Mouse (Mus musculus) spleen, postnatal 10 days (tissue): ENCODE data around the gene Celf1.
"Not testable (repeated sequence)": the region's sequence is repeated elsewhere in the genome, so short reads cannot be mapped to it uniquely, and the experiment has no call there.

ENCODE experiments used
- DNase-seq, 2 experiments: peaks; one replicate each; pipeline ENCODE4 v3.0.0; 2021 to 2022; ENCODE audit warnings: low spot score in 2 of 2

The Celf1 gene

DNA sequence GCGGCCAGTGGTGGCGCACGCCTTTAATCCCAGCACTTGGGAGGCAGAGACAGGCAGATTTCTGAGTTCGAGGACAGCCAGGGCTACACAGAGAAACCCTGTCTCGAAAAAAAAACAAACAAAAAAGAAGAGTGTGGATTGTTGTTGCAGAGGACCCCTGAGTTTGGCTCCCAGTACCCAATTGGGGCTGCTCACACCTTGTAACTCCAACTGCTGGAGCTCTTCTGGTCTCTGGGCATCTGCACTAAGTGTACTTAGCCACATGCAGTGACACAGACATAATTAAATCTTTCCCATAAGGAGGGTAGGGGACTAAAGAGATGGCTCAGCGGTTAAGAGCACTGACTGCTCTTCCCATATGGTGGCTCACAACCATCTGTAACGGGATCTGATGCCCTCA is 82.1 kb downstream of the Celf1 start:
- DNase-seq: not testable (repeated sequence)

DNA sequence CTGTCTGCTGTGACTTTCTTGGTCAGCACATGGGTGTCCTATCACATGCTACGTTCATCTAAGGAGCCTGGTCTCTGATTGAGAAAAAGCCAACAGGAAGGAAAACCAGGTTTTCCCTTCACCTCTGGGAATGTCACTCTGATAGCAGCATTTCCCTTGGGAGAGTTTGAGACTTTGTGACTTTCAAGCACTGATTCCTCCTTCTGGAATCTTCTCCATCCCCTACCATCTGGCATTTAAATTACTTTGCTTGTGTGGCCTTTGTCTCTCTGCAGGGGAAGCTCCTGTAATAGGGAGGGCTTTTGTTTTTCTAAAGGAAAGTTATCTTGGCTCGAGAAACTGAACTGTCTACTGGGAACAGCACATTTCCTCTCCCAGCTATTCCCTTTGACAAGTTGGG is 82.9 kb downstream of the Celf1 start:
- no peak for DNase-seq

DNA sequence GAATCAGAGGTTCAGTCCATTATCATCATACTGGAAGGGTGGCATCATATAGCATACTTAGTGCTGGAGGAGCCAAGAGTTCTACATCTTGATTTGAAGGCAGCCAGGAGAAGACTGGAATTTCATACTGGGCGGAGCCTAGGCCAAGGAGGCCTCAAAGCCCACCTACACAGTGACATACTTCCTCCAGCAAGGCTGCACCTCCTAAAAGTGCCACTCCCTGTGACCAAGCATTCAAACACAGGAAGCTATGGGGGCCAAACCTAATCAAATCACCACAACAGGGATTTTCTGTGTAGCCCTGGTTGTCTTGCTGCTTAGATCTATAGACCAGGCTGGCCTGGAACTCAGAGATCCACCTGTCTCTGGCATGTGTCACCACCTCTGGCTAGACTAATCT is 83.8 kb downstream of the Celf1 start:
- no peak for DNase-seq

DNA sequence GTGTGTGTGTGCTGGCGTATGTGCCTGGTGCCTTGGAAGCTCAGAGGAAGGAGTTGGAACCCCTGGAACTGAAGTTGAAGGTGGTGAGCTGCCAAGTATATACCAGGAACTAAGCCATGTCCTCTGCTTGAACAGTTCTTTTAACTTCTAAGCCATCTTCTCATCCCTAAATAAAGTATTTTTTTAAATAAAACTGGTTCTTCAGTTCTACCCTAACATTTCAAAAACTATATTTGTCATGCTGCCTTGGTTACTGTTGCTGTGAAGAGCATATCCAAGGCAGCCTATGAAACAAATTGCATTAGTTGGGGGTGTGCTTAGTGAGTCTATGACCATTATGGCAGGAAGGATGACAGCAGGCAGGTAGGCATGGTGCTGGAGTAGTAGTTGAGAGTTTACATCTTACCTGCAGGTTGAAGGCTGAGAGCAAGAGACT is 84.9 kb downstream of the Celf1 start:
- DNase-seq: no peak

DNA sequence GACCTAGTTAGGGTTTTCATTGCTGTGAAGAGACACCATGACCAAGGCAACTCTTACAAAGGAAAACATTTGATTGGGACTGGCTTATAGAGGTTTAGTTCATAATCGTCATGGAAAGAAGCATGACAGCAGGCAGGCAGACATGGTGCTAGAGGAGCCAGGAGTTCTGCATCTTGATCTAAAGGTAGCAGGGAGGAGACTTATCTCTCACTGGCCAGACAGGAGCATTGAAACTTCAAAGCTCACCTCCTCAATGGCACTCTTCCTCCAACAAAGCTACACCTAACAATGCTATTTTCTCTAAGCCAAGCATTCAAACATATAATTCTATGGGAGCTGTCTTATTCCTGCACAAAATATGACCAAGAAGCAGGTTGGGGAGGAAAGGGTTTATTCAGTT is 86.3 kb downstream of the Celf1 start:
- no peak for DNase-seq

DNA sequence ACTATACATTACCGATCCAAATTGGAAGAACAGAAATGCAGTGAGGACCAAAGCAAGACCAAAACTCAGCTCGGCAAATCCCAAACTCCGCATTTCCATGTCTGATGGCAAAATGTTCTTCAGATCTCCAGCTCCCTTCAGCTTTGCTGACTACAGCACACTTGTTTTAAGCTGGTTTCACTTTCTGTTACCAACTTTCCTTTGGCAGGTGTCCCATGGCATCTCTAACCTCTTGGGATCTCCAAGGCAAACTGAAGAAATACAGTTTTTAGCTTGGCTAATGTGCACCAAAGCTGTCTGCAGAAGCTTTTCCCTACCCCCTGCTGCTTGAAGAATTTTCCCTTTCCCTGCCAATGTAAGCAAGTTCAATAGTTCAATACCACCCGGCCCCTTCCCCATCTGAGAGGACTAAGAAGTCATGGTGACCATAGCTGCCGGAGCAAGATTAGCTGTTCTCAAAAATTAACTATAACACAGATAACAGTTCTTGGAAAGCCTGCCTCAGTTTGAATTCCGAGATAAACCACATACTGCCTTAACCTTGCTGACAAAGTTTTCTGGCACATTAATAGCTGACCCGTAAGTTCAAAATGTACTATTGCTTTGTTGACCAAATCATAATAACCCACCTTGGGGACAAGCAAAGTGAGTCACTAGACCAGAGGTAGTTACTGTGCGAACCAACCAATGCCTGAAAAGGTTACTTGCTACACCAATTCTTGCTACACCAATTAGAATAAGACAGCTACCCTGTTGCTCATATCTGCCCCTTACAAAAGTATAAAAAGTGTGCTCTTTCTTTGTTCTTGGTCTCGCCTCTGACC is 87.4 kb downstream of the Celf1 start:
- DNase-seq: no peak

DNA sequence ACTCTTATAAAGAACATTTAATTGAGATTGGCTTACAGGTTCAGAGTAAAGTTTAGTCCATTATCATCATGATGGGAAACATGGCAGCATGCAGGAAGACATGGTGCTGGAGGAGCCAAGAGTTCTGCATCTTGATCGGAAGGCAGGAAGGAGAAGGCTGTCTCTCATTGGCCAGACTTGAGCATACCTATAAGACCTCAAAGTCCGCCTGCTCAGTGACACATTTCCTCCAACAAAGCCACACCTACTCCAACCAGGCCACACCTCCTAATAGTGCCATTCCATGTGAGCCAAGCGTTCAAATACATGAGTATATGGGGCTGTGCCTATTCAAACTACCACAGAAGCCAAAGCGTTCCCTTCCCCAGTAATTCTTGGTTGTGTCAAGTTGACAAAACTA is 91.0 kb downstream of the Celf1 start:
- DNase-seq: no peak

DNA sequence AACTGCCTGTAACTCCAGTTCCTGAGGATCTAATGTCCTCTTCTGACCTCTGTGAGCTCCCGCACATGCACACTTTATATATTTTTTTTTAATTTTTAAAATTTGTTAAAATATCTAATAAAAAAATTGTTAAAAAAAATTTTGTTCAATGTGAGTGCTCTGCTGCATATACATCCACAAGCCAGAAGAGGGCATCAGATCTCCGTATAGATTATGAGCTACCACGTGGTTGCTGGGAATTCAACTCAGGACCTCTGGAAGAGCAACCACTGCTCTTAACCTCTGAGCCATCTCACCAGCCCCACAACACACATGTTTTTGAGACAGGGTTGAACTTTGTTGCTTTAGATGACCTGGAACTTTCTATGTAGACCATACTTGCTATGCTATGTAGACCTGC is 92.8 kb downstream of the Celf1 start:
- DNase-seq: no peak

DNA sequence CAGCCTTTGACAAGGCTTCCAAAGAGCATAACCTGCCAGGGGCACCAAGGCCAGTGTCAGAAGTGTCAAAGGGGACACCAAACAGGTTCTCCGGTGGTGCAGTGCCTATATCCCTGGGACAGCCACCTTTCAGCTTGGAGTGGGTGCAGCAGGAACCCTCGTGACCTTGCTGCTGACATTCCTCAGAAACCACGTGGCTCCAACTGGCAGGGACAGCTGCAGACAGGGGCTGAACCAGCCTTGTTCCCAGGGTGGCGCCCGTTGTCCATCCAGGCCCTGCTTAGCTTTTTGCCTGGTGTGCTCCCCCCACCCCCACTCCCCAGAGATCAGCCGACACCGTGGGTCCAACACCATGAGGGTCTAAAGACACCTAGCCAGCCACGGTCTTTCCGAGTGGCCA is 95.2 kb downstream of the Celf1 start, which contains the start of gene Rapsn:
Gene Rapsn, plus strand, starts transcription at position 236 of the 400 bp plus-strand sequence.
- DNase-seq: no peak

DNA sequence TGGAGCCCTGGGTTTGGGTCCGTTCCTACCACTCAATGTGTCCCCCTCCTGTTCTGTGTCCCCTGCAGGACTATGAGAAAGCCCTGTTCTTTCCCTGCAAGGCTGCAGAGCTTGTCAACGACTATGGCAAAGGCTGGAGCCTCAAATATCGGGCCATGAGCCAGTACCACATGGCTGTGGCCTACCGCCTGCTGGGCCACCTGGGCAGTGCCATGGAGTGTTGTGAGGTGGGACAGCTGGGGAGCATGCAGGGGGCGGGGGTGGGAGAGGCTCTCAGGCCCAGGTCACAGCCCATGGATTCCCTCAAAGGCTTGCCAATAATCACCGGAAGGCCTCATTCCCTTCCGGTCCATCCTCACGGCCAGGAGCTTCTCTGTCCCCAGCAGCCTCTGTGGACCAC is 101.6 kb downstream of the Celf1 start:
- DNase-seq: no peak

DNA sequence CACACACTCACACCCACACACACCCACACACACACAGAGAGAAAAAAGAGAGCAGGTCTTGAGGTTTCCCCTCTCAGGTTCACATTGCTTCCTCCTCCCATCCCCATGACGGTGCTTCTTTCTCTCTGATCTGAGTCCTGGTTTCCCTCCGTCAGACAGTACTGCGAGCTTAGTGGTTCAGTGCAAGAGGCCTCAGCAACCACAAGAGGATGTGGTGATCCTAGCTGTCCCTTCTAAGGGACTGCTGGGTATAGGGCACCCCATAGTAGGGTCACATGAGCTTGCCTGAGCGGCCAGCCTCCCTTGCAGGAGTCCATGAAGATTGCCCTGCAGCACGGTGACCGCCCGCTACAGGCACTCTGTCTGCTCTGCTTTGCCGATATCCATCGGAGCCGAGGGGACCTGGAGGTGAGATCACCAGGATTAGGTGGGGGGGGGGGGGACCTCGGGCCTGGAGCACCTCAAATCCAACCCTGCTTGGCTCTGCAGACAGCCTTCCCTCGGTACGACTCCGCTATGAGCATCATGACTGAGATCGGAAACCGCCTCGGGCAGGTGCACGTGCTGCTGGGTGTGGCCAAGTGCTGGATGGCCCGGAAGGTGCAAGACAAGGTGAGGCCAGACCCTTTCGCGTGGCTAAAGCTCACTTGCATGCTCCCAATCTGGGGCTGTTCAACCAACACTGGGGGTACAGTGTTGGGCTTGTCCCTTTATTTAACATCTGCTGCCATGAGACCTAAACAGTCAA is 102.6 kb downstream of the Celf1 start:
- DNase-seq: no peak

DNA sequence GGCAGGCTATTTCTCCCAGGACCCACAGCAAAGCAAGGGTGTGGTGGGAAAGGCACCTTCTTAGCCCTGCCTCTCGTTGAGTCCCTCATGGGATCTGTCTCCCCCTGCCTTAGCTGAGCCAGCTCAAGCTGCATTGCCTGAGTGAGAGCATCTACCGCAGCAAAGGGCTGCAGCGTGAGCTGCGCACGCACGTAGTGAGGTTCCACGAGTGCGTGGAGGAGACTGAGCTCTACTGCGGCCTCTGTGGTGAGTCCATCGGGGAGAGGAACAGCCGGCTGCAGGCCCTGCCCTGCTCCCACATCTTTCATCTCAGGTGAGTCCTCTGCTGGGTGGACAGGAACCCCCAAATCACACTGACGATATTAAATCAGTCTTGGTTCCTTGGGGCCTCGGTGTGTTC is 104.5 kb downstream of the Celf1 start:
- no peak for DNase-seq

DNA sequence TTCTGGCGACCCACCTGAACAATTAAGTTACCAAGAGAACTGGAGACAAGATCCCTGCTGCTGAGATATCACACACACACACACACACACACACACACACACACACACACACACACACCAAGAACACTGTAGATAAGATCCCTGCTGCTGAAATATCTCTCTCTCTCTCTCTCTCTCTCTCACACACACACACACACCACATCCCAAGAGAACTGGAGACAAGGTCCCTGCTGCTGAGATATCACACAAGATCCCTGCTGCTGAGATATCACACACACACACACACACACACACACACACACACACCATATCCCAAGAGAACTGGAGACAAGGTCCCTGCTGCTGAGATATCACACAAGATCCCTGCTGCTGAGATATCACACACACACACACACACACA is 105.6 kb downstream of the Celf1 start:
- DNase-seq: not testable (repeated sequence)

DNA sequence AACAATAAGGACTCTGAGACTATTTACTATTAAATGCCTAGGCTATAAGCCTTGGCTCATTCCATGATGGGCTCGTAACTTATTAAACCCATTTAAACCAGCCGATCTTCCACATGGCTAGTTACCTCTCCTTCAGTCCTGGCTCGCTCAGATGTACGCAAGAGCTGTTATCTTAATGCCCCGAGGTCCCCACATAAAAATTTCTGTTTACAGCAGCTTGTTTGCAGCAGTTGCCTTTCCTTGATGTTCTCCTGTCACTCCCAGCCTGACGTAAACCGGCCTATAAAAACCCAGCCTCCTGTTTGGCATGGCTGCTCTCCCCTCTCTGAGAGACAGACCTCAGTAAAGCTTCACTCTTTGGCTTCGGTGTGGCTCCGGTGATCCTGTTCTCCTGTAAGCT is 107.2 kb downstream of the Celf1 start:
- no peak for DNase-seq

DNA sequence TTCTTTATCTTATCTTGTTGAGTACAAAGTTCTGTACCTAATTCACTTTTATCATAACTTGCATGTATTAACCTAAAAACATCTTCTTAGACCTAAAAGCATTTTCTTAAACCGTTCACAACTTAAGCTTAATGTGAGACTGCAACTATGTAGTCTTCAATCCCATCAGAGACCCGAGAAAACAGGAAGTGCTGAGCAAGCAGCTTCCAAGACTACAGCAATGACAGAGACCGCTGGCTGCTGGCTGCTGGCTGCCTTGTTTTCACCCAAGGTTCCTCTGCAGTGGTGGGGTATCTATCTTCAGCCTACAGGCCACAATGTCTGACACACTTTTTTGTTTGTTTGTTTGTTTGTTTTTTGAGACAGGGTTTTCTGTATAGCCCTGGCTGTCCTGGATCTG is 111.7 kb downstream of the Celf1 start:
- DNase-seq: no peak

DNA sequence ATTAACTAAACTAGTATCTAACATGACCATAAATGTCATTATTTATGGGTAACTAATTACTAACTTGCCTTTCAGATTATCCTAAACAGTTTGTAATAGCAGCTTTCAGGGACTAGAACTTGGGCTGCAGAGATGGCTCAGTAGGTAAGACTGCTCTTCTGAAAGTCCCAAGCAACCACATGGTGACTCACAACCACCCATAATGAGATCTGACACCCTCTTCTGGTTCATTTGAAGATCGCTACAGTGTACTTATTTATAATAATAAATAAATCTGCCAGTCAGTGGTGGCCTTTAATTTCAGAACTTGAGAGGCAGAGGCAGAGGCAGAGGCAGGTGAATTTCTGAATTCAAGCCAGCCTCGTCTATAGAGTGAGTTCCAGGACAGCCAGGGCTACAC is 112.6 kb downstream of the Celf1 start:
- no peak for DNase-seq

DNA sequence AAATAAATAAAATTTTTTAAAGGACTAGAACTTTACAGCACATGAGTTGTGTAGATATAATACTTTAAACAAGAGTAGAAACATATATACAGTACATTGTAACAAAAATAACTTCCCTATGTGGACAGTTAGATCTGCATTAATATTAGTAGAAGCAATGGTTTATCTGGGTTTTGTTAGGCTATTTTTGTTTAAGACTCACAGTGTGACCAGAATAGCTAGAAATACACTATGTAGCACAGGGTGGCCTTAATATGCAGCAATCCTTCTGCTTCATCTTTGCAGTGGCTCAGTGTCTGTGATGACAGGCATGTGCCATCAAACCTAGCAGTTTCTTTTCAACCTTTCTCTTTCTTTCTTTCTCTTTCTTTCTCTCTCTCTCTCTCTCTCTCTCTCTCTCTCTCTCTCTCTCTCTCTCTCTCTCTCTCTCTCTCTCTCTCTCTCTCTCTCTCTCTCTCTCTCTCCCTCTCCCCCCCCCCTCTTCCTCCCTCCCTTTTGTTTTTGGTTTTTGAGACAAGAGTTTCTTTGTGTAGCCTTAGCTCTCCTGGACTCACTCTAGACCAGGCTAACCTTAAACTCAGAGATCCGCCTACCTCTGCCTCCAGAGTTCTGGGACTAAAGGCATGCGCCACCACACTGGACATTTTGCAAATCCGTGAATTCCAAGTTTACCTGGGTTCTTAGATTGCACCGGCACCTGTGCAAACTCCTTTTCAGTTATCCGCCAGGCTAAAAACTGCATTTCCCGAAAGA is 113.2 kb downstream of the Celf1 start:
- DNase-seq: no peak

DNA sequence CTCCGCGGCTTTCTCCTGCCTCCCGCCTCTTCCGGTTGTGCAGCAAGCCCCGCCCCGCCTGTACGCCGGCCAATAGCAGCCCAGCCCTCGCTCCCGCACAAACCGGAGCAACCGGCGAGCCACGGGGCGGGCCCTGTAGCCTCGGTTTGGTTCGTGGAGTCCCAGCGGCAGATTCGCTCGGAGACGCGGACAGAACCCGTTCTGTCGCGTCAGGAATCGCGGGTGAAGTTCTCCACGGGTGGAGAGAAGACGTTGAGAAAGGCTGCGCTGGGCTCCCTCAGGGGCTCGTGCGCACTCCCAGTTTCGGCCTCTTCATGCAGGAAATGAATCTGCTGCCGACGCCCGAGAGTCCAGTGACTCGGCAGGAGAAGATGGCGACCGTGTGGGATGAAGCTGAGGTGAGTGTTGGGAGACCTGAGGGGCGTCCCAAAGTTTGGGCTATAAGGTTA is 113.8 kb downstream of the Celf1 start, which contains the start of gene Psmc3:
Gene Psmc3, plus strand, starts transcription at position 76 of the 449 bp plus-strand sequence.
- peak; percentile 95 to 98 for DNase-seq

DNA sequence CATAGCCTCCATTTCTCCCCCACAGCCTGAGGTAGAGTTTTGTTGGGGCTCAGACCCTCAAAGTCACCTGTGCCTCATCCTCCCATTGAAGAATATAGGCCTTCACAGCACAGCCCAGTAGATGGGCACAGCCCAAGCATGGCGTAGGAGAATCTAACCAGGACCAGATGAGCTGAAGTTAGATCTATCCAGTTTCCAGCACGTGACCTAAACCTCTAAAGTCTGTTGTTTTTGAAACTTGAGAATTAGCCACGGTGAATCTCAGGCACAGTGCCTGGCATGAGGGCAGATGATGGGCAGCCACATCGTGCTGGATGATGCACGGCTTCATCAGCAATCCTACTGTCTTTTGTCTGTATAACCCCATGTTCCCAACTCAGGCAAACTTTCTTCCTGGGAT is 118.3 kb downstream of the Celf1 start:
- no peak for DNase-seq

DNA sequence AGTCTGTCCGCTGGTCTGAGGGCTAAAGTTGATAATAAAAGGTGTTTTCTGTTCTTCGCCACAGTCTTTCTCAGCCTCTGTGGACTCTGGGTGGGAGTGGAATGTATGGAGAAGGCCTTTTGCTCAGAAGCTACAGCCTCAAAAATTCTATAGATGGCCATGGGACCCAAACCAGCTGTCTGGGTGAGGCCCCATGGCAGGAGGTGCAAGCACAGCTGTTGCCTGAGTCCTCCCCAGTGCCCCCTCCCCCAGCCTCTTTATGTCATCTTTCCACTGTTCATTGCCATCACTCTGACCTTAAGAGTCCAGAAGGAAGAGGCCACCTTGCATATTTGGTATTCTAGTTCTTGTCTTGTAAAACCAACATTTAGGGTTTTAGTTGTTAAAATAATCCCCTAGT is 119.2 kb downstream of the Celf1 start:
- no peak for DNase-seq

DNA sequence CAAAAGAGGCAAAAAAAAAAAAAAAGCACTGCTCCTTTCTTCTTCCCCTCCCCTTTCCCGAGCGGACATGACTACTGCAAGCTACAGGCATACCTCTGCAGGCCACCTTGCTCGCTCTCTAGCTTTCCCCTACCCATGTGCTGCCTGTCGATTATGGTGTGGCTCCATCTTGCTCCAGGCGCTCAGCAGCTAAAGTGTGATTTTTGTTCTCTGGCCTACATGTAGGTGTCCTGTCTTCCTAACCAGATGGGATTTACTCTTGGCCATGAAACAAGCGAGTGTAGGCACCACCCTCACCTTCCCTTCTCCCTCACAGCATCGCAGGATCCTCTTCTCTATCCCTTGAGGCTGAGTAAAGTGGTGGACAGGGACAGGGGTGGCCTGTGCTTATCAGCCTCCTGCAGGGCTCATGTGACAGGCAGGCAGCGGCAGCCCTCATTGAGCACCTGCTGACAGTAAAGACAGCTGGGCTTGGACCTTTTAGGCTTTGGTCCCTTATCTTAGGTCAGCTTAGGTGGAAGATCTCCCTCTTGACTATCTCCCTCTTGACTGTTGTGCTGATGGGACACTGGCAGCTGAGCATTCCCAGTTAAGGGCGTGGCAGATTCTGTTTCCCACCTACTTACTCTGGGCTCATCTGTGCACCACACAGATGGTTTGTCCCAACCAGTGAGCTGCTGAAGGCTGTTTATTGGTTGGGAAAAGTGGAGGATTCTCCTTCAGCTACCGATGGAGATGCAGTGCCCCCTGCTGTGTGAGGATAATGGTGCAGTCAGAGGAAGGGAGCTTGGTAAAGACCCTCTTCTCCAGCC is 120.6 kb downstream of the Celf1 start:
- no peak for DNase-seq
